Mouse (Mus musculus) mouse trophoblast stem cell (cell line): ENCODE measurements around the gene Rab3gap2.

Experiments
- in situ Hi-C, 2 experiments: fragments of 300-500 bp; cut with MseI, MboI; formaldehyde crosslinking; loops; 2 replicates in 1 of 2; 3 replicates in 1 of 2; pipeline ENCODE4 v1.15.1; 2025

Gene Rab3gap2

DNA sequence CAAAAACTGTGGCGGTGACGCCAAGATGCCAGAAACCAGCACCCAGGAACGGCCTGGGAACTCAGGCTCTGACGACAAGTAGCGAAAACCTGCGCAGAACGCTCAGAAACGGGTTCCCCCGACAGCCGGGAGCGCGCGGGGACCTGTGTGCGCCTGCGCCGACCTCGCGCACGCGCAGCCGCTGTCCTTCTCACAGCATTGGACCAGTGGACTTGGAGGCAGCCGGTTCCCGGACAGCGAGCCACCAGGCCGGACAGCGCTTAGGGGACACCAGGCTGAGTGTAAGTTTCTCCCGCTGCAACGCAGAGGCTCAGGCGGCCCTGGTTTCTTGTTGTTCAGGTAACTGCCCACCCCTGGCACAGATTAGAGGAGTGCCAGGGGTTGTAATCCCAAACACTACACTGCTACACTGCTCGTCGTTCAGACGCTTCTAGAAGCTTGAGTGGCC lies 128.1 kb downstream of the Rab3gap2 start, which contains the start of gene Bpnt1:
Gene Bpnt1, plus strand, starts transcription at position 167 of the 448 bp plus-strand sequence.
- in situ Hi-C loops, result no loop called here

DNA sequence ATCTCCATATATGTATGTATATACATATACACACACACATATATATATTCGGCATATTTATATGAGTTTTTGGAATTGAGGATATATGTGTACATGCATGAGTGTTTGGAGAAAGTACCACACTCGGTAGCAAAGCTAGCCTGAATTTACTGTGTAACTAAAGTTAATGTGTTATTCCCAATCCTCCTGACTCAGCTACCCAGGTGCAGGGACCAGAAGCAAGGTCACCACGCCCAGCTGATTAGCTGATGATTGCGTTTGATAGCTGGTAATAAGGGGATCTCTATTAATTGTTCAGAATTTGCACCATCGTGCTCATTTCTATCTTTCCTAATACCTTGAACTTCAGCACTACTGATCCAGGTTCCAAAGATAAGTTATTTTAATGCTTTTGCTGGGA lies 129.7 kb downstream of the Rab3gap2 start:
- in situ Hi-C loops, result no loop called here

DNA sequence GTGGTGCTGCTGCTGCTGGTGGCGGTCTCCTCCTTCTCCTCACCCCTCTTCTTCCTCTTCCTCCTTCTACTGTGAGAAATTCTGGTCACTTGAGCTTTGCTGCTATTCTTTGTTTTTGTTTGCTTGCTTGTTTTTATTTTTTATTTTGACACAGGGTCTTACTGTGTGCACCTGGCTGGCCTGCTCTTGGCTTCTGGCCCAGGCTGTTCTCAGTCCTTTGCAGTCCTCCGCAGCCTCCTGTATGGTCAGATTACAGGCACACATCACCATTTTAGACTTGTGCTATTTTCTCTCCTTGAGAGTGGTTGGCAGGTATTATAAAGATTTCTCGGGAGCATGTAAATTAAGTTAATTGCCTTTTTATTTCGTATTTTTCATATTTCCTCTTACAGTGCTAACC lies 130.2 kb downstream of the Rab3gap2 start:
- in situ Hi-C loops, result no loop called here

- in situ Hi-C loops, result no loop called here
These were observed 131.4 kb downstream of the Rab3gap2 start for GRCm38 (mm10) chr1:185335231-185335765.
